Mouse (Mus musculus) liver, postnatal 0 days (tissue): ENCODE measurements around the gene Olfr354.

Experiments
- CTCF ChIP-seq: sonication (generic); IDR thresholded peaks from 2 replicates; pipeline ENCODE4 v1.5.1; 2016; ENCODE audit warnings: antibody characterized with exemption, low read depth
- EP300 ChIP-seq: IDR thresholded peaks from 2 replicates; pipeline ENCODE4 v1.6.1; 2016; ENCODE audit warnings: antibody characterized with exemption, low read depth, mild to moderate bottlenecking

GRCm38 (mm10) chr2:36905380-36905779 is at the start of gene Olfr354:
- TF ChIP-seq CTCF (no peak), EP300 (no peak)
